Mouse (Mus musculus) Muller cell, postnatal 12 days (primary cell): Measurements from ENCODE around the gene Grik4.
A peak's percentile ranks its signal among the peaks of the same experiment; 100 is the strongest.

Experiments
- DNase-seq: peaks from one replicate; pipeline ENCODE4 v3.0.0-alpha.2; 2015; ENCODE audit errors: inconsistent ontology term

Gene Grik4

DNA sequence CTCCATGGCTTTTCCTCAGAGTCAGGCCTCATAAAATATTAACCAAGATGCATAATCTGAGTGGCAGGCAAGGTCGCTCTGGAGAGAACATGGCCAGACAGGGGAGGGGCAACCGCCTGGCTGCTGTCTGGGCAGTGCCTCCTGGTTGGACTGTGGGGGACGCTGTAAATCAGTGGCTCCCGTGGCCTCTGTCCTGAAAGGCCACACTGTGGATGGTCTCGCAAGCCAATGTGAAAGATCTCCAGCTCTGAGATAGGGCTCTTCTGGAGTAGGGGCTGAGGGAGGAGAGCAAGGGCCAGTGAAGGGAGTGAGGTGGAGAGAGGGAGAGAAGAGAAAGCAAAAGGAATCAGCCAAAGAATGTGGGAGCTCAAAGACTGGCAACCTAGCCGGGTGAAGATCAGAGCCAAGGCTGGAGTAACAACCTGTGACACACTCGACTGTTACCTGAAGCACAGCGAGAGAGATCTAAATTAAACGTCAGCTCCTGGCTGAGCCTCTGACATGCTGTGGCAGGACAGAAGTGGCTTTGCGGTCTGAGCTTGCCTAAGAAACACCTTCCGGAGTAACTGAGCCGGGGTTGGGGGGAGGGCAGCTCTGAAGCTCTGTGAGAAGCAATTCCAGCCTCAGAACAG lies 270.8 kb downstream of the Grik4 start:
- DNase-seq, result no peak

DNA sequence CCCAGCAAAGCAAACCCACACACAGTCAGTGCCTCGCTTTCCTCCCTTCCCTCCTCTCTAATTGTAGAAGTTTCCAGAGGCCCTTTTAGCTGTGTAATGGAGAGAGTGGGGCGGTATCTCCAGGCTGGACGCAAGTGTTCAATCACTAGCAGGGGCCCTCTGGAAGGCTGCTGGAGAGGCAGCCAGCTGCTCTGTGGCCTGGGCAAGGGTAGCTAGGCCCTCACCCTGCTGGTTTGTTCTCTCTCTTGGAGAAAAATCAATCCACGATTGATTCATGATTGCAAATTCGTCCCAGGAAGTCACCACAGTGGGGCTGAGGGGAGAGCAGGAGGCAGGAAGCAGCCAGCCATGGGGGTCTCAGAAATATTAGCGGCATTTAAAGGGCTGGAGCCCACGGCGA lies 271.3 kb downstream of the Grik4 start:
- DNase-seq, result no peak

DNA sequence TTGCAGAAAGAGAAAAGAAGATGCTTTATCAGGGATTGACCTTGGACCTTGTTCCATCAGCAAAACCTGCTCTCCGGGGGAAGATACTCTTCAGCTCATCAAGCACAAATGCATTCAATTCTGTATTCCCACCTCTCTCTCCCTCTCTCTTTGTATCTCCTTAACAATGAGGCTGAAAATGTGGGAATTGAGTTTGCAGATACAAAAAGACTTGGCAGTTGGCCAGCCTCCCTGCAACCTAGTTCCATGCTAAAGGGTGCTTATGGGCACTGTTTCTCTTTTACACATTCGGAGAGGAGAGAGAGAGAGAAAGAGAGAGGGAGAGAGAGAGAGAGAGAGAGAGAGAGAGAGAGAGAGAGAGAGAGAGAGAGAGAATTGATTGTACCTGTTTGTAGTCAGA lies 273.7 kb downstream of the Grik4 start:
- DNase-seq, result no peak

DNA sequence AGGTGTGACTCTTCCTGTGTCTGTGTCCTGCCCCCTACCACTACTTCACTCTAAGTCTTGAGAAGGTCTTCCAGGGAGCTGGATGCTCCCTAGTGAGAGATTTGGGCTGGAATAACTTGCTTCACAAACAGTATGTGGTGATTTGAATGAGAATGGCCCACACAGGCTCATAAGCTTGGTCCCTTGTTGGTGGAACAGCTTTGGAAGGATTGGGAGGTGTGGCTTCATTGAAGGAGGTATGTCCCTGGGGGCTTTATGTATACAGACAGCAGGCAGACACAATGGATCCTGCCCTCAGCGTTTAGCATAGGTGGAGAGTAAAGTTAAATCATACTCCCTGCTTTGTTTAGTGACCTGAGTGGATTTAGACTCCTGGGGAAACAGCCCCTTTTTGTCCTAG lies 282.8 kb downstream of the Grik4 start:
- DNase-seq, result no peak

DNA sequence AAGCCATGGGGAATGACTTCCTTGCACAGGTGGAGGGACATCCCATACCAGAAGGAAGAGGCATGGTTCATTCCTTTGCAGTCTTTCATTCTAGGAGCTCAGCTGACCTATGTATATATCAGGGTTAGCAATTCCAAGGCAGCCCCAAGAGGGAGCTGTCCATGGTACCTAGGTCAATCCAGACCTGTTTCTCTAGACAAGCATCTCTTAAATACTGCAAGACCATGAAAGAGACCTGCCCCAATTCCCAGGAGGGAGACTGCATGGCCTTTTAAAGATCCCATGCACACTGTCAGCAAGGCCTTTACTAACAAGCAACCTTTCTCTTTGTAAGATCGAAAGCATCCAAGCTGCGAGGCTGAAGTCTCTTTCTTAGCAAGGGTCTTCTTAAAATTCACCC lies 291.5 kb downstream of the Grik4 start:
- peak; percentile 38 for DNase-seq

DNA sequence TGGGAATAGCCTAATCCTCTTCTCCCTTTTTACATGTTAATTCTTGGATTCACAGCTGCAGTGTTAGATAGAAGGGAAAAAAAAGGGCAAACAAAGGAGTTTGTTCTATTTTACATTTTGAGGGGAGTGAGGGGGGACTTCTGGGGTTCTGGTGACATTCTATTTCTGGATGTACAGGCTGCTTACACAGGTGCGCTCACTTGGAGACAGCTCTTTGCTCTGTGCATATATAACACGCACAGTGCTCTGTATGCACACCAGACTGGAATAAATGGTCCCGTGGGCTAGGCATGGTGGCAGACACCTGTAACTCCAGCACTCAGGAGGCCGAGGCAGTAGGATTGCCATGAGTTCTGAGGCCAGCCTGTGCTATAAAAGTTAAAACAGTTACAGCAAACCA lies 292.0 kb downstream of the Grik4 start:
- no peak for DNase-seq

DNA sequence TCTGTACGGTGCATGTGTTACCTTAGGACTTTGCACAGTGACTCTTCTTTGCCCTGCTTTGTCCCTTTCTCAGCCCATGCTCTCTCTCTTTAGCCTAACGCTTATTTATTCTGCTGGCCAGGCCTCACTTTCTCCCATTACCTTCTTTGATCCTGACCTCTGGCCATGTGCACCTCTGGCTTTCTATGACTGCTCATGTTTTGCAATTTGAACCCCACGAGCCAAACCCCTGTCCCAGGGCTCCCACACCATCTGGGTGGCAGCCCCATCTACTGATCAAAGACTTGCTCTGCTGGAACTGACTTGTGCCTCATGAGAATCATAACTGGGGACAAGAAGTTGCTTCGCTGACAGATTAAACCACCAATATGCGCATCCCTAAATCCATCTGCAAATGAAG lies 294.4 kb downstream of the Grik4 start:
- no peak for DNase-seq

DNA sequence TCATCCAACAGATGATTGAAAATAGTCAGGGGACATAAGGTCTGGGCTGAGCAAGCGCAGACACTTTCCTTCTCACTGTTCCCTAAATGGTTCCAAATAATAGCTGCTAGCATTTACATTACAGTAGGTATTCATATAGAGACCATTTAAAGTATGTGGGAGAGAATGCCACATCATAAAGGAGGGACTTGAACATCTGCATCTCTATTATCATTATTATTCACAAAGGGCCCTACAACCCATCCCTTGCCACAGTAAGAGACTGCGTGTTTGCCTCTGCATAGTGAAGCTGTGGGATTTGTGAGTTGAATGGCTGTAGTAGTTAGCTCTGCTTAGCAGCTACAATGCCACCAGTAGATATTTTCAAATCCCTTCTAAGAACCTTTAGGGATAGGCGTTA lies 296.2 kb downstream of the Grik4 start:
- DNase-seq, result no peak

DNA sequence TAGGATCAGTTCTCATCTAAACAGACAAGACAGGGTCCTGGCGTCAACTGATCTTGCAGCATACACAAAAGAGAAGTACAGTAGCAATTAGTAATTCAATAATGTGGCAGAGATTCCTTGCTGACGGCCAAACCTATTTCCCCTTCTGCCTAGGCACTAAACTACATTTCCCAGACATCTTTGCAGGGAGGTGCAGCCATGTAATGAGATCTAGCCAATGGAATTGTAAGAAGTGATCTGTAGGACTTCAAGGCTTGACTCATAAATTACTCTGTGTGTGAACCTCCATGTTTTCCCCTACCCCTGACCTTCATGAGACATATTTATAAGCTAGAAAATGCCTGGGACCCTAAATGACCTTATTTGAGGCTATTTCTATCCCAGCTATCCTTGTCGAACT lies 296.7 kb downstream of the Grik4 start:
- no peak for DNase-seq

DNA sequence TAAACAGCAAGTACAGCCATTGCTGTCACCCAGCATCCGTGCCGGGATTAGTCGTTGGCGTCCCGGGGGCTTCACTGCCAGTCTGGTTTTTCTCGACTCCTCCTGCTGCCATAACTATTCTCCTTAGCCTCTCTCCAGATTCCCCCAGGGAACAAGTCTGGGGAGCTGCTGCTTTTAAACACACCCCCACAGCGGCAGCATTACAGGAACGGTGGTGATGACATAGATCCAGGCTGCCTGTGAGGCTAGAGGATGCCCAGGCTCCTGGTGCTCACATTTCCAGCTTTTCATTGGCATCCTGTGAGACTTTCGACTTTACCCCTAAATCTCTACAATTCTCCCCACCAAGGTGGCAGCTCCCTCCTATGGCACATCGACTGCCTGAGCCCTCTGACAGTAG lies 297.5 kb downstream of the Grik4 start:
- no peak for DNase-seq

DNA sequence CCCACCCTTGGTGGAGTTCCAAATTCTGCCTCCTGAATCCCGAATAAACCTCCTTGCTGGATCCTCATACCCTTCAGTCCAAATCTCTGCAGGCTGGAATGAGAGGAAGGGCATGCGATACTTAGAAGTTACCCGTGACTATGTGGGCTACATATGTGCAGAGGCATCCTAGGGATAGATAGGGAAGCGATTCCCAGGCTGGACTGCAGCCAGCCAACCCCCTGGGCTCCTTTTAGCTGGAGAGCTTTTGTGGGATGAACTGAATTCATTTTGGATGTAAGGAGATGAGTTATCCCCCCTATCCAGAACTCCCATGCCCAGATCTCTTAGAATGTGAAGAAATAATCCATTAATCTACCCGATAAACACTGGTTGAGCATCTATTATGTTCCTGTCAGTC lies 299.1 kb downstream of the Grik4 start:
- no peak for DNase-seq

DNA sequence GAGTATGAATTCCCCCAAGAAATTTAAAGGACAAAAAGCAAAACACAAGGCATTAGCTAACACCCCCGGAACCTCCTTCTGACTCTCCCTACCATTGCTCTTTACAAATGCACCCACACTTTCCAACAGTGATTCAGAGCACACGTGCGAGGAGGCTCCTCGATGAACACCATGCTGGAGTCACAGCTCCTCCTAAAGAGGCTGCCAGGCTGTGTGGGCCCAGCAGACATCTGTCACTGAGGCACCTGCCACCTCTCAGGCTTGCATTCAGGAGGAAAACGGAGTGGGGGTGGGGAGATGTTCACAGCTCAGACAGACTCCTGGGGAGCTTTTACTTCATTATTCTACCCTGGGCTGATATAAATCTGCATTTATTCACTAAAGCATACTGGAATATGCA lies 301.5 kb downstream of the Grik4 start:
- DNase-seq, result no peak

DNA sequence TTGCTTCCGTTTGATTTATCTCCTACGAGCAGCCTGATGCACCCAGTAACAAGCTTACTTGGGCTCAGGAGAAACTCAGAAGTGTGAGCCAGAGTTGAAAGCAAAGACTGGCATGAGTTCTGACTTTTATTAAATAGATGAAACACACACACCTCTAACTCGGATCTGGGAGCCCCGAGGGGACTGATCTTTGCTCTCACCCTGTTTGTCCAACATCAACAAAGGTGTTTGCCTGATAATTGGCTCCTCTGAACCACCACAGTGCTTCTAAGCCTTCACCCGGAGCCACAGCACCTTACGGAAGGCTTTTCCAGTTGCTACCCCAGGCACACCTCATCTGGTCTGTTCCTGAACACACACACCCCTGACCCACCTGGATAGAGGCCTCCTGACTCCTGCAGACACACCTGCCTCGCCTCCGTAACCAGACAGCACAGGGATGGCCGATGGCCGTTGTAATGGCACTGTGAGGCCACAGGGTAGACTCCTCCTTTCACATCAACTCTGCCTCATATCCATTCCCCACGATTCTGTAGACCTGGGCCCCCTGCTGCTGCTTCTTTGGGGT lies 302.7 kb downstream of the Grik4 start:
- DNase-seq, result no peak

DNA sequence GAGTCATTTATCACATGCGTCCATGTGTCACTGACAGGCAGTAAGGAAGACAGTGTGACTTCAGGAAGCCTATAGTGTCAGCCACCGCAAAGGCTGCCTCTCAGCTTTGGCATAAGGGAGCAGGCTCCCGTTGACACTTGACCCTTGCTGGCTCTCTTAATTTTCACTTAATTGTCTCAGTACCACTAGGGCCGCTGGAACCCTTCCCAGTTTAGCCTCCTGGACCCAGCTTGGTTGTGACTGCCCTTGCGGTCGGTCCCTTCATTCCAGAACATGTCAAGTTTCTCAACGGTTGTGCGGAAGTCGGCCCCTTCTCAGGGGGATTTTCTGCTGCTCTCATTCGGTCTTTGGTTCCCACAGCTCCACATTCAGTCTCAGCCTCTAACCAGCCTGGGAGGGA lies 307.8 kb downstream of the Grik4 start:
- no peak for DNase-seq

DNA sequence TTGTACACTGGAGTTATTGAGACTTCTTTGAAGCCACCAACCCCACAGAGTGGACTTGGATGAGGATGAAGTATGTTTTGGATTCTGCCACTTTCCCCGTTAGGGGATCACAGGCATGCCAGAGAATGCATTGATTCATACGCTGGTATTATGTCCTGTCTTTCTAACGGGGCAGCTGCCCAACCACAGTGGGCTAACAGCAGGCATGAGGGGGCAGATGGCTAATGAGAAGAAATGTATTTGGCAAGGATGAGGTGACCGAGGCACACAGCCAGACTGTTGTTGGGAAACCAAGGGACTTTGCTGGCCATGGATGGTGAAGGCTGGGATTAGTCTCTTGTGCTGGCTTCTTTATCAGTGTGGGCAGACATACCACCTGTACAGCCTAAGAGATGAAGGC lies 312.8 kb downstream of the Grik4 start:
- DNase-seq, result peak; percentile 88

DNA sequence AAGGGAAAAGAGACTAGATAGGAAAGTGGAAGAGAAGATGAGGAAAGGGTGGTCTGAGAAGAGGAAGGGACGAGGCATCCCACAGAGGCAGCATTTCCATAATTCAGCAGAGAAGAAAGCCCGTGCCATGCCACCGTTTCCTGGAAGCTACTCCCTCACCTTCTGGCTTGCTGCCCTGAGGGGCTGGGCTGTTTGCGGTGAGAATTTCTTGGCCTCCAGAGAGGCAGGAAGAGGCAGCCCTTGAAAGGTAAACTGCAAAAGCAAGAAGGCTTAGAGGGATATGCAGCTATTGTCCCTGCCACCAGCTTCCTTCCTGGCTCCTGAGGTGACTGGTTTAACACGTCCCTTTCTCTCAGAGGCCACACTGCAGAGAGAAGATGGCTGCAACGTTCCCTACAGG lies 316.7 kb downstream of the Grik4 start:
- DNase-seq, result no peak

DNA sequence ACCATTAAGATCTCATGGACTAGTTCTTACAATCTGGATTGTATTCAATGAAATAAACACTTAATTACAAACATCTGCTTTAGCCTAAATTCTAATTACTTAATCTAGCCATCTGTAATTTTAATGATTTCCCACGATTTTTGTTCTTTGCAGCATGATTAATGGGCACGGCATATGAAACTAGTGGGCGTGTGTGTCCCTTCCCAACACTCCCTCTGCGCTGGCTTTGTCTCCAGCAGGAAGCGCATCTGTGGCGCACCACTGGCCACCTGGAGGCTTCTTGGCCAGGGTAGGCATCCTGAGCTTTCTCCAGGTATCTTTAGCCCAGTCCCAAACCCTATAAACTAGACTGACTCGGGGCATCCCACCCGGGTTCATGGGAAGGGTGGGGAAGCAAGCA lies 317.1 kb downstream of the Grik4 start:
- DNase-seq, result peak; percentile 29

DNA sequence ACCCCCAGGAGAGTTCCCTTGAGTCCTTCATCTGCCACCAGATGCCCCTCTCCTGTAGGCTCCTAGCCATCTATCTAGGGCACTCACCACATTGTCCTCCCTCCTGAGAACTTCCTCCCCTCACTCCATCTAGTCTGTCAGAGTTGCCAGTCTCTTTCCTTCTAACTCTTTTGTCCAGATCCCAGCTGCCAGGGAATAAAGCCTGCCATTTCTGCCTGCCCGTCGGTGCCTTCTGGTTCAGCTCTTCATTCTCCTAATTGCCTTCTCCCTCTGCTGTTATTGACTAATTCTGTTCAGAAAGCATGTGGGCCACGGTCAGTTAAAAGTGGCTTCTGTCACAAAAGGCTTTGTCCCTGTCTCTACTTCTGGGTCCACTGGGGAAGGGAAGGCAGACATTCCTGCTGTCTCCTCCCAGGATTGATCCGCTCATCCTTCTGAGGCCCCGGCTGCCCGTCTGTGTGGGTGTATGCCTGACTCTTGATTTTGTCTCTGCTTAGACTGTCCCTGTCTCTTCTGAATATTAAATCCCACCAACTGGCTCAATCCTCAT lies 318.0 kb downstream of the Grik4 start:
- DNase-seq, result peak; percentile 85

DNA sequence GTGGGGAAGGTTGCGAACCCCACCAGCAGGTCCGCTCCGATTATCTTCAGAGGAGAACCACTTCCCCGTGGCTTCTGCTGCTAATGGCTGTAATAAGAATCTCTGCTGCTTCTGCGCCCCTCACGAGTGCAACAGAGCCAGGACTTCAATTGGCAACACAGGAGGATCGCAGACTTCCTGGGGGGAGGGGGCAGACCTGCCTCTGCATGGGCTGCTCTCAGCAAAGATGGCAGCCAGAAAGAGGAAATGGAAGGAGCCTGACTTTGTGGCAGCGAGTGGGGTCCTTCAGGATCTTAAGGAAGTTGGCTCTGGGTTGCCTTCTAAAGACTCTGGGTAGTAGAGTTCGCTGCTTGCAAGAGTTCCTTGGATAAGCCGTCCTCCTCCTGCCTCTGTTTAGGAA lies 329.9 kb downstream of the Grik4 start:
- no peak for DNase-seq

DNA sequence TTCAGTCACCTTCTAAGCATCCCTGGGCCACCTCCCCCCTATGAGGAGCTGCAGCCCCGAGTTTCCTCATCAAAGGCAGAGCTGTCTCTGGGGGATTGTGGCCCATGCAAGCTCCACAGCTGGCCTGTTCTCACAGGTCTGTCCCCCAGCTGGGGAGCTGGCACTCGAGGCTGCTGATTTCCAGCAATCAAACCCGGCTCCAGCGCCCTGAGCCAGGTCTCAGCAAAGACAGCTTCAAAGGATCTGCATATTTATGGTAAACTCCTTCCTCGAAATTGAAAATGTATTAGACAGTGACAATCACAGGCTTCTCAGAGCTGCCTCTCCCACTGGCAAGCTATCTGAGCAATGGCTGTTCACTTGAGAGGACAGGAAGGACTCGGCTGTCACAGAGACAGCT lies 330.5 kb downstream of the Grik4 start:
- no peak for DNase-seq

DNA sequence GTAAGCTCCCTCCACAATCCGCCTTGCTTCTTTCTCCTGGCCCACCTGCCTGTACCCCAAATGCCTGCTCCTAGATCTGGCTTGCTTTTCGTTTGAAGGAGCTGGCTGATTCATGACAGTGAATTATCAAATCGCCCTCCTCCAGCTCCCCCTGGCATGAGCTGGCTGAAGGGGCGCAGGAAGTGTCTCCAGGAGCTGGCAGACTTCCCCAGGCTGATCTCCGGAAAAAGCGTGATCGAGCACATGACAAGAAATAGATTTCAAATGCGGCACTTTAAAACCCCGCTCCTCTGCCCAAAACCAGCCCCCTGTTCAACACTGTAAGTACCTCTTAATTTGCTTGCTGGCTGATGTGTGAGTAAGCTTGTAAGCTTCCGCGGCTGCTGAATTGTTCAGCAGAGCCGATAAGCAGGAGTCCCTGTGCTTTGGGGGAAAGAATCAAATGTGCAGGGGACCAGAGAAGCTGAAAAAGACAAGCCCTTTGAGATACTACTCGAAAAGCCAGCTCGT lies 331.8 kb downstream of the Grik4 start:
- DNase-seq, result no peak

DNA sequence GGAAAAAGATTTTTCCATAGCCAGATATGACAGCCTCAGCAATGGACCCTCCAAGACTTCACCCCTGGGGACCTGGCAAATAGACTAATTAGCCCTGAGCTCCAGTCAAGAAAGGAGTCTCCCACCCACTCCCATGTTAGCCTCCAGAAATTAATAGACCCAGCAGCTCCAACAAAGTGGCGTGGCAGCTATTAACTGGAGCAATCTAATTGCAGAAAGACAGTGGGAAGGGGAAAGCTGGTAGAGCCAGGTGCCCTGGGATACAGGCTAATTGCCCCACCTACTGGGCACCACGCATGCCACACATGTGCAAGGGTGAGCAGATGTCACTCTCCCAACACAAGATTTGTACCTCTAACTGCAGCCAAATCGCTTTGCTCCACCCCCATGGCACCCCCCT lies 342.8 kb downstream of the Grik4 start:
- DNase-seq, result no peak

DNA sequence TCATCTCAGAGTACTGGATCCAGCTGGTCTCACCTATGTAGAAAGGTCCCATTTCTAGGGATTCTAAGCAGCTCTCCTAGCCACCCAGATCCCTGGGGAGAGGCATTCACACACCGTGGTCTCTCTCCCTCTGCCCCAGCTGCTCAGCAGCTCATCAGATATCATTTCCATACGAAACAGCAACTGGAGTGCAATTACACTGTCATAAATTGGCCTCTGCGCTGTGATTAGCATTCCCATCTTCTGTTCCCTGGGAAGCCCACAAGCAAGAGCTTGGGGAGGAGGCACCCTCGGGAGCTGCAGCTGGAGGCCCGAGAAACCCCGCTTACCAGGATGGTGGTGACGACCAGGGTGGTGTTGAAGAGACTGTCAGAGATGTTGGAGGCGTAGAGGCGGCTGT lies 346.8 kb downstream of the Grik4 start:
- DNase-seq, result no peak

DNA sequence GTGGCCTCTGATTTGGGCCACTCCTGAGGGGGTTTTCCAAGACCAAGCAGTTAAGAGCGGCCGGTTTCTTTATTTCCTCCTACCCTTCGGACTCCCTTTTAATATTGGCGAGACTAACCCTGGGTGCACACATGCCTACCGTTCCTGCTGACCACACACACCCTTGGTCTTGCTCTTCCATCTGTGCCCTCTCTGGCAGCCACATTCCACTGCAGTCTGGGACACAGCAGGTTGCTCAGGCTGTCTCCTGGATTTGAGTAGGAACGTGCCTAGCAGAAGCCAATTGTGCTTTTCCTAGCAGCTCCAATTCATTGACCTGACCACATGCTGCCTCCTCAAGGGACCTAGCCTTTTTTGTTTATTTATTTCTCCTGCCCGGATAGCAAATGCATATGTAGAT lies 365.8 kb downstream of the Grik4 start:
- DNase-seq, result peak; percentile 51
